Mouse (Mus musculus): Measurements from ENCODE around the gene Ano8.

The Ano8 gene

DNA sequence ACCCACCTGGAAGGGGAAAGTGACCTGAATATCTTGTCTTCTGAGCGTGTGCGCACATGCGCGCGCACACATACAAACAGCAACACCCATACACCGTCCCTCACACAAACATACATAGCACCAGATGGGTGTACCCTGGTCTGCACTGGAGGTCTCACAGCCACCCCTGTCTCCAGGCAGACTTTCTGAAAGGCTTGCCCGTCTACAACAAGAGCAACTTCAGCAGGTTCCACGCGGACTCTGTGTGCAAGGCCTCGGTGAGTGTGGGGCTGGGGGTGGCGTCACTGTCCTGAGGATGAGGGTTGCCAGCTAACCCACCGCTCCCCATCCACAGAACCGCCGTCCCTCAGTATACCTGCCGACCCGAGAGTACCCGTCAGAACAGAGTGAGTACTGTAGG is 13.9 kb downstream of the Ano8 start:
- no peak for DNase-seq (ENCODE audit: extremely low read depth, low read depth, low spot score)

DNA sequence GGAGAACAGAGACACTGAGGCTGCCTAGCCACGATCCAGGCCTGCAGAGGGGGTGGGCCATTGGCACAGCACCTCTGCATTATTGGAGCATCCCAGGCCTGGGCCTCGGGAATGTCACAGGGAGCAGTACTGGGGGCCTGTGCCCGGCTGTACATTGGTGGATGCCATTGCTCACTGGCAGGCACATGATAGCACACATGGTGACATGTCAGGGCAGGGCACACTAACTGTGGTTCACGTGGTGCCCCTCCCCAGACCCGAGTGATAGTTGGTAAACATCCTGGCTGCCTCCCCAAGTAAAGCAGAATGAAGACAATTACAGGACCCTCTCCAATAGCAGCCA is 14.9 kb downstream of the Ano8 start:
- no peak for DNase-seq (ENCODE audit: extremely low read depth, low read depth, low spot score)

DNA sequence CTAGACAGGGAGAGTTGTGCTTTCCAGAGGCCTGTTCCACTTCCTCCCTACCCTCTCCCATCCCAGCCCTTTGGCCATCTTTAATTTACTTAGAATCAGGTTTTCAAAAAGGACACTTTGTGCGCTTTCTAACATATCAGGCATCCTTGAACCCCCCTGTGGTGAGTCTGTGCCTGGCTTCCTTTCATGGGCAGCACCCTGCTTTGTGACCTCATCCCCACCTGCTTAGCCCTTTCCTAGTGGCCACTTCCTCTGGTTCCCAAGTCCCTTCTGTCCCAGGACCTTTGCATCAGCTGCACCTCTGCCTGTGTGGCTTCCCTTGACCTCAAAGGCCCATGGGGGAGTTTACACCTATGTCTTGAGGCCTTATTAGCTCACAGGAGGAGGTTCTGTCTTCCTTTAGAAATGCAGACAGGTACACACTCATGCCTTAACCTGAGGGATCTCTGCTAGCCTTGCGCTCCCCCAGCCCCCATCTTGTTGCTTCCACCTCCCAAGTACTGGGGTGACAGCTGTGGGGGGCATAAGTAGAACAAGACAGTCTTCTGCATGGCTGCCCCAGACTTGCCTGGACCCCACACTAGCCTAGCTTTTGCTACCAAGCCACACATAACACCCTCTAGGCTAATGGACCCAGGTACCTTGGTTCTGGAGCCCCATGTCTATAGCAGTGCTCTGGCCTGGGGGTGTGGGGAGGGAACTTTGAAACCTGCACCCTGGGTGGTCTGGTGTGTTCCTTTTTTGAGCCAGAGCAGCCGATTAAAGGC is 15.4 kb downstream of the Ano8 start:
- no peak for DNase-seq (ENCODE audit: extremely low read depth, low read depth, low spot score)

DNA sequence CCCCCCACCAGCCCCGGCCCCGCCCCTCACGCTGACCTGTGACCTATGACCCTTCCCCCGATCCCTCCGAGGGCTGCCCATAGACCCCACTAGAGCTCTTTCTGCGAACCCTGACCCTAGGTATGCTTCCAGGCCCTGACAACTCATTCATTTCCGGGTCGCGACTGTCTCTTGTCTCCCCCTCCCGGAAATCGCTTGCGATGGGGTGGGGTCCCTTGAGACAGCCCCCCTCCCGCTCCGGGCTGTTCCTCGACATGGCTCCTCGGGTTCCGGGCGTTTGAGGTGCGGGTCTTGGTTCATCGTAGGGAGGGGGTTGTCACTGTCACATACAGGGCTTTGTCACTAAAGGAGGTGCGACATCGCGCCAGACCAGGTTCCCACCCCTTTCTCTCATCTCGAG is 16.4 kb downstream of the Ano8 start:
- DNase-seq (ENCODE audit: extremely low read depth, low read depth, low spot score), result no peak

DNA sequence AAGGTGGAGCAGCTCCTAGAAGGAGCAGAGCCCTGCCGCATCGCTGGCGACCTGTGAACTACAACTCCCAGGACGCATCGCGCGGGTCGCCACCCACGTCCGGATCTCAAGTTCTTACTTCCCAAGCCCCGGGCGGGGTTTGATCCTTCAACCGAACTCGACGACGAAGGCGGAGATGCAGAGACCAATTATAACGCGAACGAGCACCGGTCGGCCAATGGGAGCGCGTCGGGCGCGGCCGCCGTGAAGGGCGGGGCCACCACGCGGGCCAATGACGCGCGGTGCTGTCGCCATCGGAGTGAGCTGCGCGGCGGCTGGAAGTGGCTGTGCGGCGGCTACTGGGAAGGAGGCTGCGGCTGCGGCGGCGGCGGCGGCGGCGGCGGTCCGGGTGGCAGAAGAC is 16.8 kb downstream of the Ano8 start, which contains the start of gene Dda1:
Gene Dda1 (plus strand): TSS at position 284 of the 400 bp plus-strand sequence.
- peak; percentile 90 for DNase-seq (ENCODE audit: extremely low read depth, low read depth, low spot score)

DNA sequence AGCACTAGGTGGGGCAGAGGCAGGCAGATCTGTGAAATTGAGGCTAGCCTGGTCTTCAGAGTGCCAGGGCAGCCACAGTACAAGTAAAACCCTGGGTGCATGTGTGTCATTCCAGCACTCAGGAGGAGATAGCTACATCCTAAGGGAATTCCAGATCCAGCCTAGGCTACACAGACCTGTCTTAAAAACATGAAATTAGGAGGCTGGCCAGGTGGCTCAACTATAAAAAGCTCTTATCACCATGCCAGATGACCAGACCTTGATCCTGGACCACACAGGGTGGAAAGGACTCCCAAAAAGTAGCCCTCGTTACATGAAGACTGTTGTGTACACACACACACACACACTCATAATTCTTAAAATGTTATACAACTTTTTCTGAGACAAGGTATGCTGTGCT is 17.8 kb downstream of the Ano8 start:
- no peak for DNase-seq (ENCODE audit: extremely low read depth, low read depth, low spot score)

DNA sequence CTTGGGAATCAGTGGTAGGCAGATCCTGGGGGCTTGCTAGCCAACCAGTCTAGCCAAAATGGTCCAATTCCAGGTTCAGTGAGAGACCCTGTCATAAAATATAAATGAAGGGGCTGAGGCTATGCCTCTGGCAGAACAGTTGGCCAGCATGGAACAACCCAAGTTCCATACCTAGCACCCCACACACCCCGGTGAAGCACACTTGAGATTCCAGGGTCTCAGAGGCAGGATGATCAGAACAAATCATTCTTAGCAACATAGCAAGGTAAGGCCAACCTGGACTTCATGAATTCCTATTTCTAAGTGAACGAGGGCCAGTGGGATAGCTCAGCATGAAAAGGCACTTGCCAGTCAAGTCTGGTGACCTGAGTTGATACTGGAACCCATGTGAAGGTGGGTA is 18.6 kb downstream of the Ano8 start:
- DNase-seq (ENCODE audit: extremely low read depth, low read depth, low spot score), result no peak

DNA sequence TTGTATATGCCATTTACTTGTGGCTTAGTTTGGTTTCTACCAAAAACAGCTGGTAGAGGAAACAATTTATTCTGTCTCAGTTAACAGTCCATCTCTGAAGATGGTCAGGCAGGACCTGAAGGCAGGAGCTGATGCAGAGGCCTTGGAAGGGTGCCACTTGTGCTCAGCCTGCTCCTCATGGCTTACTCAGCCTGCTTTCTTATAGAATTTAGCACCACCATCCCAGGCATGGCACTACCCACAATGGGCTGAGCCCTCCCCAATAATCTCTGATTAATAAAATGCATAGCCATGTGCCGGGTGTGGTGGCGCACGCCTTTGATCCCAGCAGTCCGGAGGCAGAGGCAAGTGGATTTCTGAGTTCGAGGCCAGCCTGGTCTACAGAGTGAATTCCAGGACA is 19.6 kb downstream of the Ano8 start:
- DNase-seq (ENCODE audit: extremely low read depth, low read depth, low spot score), result no peak

DNA sequence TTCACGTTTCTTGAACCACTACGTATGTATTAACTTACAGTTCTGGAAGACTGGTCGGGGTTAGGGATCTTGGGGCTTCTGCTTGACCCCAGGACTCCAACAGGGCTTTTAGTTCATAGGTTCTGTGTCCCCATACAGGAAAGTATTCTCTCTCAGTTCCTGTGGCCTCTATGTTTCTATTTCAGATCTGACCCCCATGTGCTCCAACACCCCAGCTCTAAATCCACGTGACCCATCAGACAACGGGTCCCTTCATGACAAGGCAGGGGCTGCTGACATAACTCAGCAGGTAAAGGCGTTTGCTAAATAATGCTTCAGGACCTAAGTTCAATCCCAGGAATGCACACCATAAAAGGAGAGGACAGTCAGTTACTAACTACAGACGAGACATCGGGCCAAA is 20.0 kb downstream of the Ano8 start:
- no peak for DNase-seq (ENCODE audit: extremely low read depth, low read depth, low spot score)

DNA sequence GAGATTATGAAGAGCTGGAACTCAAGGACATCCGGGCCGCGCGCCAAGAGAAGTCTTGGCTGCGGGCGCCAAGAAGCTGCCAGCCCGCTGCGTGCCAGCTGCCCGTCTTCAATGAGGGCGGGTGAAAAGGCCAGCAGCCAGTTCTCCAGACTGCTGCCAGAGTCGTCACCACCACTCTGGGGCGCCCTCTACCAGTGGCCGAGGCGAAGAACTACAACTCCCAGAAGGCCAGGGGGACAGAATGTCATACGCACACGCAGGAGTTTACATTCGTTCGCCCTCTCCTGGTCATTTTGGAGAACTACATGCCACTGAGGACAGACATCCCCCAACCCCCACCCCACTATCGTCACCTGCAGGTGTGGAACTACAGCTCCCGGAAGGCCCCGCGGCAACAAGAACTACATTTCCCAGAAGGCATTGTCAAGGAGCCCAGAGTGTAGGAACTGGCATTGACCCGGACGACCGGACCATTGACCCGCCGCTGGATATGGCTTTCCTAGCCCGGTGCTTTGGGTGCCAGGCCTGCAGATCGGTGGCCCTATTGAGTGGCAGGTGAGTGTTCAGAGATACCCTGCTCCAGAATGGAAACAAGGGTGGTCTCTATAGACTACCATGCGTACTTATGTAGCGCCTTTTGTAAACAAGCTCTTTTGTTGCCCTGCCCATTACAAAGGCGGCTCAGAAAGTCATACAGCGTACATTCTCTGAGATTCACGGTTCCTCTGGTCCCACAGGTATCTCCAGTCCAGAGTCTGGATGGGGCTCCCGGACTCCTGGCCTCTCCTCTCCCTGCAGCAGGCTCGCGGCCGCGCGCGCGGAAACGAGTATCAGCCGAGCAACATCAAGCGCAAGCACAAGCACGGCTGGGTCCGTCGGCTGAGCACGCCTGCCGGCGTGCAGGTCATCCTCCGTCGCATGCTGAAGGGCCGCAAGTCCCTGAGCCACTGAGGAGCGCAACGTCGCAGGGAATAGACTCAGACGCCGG is 21.0 kb downstream of the Ano8 start, which contains the start of gene Mrpl34:
Gene Mrpl34 (plus strand): TSS at position 447 of the 988 bp plus-strand sequence.
- peak; percentile 97 for DNase-seq (ENCODE audit: extremely low read depth, low read depth, low spot score)

DNA sequence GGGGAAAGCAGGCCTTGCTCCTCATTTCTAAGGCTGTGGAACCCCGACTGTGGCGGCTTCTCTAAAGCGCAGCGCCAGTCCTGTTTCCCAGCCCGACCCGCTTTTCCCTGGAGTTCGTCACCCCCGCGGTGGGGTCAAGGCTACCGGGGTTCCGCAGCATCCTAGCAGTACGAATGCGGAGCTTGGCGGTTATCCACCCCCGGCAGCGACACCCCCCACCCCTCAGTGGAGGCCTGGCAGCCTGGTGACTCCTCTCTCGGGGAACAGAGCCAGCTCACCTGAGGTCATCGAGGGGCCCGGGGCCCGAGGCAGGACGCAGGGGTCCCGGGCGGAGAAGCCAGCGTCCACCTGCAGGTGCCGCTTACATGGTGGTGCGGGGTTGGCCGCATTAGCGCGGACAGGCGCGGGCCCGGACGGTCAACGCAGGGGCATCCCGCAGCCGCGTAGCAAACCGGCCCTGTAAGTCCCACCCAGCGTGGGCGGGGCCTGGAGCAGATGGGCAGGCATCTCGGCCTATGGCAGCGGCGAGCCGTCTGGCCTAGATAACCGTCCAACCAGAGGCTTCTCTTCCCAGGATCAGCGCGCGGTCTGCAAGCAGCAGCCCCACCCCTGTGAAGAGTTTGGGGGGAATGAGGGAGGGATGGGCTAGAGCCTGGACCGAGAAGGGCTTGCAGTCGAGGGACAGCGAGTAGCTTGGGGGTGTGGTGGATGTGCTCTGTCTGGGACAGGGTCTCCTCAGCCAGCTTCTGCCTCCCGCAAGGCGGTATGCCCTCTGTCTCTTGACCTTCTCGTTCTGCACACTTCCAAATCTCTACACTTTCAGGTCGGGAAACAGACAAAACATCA is 22.4 kb downstream of the Ano8 start, which contains the start of gene Abhd8:
Gene Abhd8 (minus strand): TSS at position 468 of the 846 bp plus-strand sequence.
- no peak for DNase-seq (ENCODE audit: extremely low read depth, low read depth, low spot score)

DNA sequence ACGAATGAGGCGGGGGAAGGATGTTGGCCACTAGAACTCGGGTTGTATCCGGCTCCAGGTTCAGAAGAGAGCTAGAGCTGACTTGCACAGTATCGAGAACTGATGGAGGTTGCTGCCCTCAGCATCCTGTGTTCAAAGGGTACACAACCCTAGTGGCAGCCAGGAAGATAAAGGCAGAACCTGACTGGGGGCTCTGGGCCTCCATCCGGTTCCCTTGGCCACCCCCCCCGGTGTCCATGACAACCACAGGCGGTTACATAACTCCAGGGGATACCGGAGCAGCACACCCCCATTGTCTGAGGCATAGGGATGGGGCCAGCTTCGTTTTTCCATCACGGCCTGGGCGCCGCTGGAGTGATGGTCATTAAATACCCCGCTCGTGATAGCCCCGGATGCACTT is 23.0 kb downstream of the Ano8 start:
- no peak for DNase-seq (ENCODE audit: extremely low read depth, low read depth, low spot score)

DNA sequence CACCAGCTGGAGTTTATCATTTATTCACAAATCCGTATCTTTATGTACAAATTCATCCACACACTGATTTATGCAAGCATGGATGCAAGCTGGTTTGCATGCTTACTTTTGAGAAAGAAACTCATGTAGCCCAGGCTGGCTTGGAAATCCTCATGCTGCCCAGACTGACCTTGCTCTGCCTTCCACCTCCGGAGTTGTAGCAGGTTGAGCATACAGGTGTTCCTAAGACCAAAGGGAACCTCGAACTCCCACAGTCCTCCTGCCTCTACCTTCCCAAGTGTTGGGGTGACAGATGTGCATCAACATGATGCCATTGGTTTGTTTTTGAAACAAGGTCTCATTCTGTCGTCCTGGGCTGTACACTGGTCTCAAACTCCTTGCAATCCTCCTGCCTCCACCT is 23.6 kb downstream of the Ano8 start:
- no peak for DNase-seq (ENCODE audit: extremely low read depth, low read depth, low spot score)

DNA sequence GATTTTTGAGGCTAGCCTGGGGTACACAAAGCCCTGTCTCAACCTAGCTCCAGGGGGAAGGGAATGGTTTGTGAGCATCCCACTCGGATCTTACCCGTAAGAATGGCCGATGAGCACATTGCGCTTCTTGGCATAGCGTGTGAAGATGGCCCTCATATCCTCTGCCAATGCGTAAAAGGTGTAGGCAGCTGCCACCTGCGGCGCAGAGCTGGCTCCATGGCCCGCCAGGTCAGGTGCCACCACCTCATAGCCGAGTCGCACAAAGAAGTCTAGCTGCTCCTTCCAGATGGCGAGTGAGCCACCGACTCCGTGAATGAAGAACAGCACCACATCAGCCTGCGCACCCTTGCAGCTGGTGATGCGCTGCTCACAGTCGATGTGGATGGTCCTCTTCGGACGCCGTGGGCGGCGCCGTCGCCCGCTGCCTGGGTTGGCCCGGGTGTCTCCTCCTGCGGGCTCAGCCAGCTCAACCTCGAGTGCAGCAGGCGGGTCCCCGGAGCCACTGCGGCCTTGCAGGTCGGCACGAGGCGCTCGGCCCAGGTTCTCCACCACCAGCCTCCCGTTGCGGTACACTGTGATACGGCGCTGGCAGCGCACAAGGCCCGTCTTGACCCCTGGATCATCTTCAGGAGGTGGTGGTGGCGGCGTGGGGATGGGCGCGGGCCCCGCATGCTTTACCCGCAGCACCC is 24.5 kb downstream of the Ano8 start:
- DNase-seq (ENCODE audit: extremely low read depth, low read depth, low spot score), result no peak

DNA sequence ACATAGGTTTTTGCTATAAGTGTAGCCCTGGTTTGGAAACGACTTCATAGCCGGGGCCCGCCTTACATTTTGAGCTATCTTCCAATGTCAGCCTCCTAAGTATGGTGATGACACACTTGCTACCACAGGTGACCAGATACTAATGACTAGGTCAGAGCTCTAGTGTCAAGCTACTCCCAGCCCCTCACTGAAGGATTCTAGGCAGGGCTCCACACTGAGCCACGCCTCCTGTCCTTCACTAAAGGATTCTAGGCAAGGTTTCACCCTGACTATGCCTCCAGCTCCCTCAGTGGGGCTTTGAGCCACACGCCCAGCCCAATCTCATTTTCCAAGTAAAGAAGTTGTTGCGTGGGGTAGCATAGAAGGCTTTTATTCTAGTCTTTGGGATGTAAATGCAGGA is 25.0 kb downstream of the Ano8 start:
- no peak for DNase-seq (ENCODE audit: extremely low read depth, low read depth, low spot score)

DNA sequence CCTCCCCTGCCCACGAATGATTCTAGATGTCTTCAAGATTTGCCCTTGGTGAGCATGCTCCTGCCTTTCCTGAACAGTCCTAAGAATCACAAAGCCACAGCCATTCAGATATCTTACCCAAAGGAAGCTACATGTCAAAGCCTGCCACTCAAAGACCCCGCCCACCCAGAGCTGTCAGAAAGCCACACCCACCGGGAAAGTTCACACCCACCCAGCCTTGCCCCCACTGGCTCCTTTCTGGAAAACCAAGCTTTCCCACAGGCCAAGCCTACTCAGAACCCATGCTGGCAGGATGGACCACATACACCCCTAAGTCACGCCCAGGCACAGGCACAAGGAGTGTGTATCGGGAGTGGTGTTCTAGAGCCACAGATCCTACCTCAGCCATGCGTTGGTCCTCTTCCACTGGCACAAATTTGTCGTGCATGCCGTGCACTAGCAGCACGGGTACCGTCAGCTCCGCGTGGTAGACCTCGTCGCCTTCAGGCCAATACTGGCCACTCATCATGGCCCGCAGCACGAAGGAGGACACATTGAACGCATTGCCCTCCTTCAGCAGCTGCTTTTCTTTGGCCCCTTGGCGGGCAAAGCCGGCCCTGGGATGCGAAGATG is 28.0 kb downstream of the Ano8 start:
- DNase-seq (ENCODE audit: extremely low read depth, low read depth, low spot score), result no peak

DNA sequence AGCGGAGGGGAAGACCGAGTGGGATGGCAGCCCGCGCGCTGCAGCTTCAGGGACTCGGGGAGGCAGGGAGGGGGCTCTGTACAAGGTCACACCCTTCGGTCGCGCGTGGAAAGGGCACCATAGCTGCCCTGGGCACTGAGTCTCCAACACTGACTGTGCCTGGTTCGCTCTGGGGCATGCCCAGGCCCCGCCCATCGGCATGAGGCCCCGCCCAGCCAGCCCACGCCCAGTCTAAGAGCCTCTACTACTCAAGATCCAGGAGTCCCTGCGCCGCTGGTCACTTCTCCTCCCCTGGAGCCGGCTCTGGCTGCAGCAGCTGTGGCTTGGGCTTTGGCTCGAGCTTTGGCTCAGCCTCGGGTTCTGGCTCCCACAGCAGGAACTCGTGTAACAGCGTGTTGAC is 28.9 kb downstream of the Ano8 start:
- no peak for DNase-seq (ENCODE audit: extremely low read depth, low read depth, low spot score)

DNA sequence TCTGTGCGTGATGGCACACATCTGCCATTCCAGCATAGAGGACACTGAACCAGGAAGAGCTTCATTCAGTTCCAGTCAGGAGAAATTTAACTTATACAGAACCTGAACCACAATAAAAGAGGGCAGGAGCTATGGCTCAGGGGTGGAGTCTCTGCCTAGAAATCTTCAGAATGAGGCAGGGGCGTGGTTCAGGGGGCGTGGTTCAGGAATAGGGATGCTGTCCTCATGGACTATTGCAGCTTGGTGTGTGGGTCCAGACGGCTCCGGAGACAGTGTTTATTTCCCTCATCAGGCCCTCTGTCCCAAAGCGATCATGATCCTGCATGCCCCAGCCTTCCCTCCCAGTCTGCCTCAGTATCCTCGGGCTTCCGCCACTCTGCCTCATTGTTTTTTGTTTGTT is 31.1 kb downstream of the Ano8 start:
- no peak for DNase-seq (ENCODE audit: extremely low read depth, low read depth, low spot score)

DNA sequence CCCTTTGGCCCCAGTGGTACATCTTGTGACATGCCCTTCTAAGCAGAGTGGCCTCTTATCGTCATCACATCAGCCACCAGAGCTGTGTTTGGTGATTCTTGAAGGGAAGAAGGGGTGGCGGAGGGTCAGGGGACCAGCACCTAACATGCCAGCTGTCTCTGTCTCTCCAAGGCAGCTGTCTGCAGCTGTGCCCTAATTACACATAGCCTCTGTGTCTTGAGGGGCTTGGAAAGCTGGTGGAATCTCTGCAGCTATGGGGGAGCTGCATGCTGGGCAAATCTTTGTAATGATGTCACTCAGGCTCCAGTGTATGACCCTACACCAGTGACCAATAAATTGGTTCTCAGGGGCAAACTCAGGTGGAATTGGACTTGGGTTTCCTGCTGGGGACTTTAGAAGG is 33.1 kb downstream of the Ano8 start:
- no peak for DNase-seq (ENCODE audit: extremely low read depth, low read depth, low spot score)

DNA sequence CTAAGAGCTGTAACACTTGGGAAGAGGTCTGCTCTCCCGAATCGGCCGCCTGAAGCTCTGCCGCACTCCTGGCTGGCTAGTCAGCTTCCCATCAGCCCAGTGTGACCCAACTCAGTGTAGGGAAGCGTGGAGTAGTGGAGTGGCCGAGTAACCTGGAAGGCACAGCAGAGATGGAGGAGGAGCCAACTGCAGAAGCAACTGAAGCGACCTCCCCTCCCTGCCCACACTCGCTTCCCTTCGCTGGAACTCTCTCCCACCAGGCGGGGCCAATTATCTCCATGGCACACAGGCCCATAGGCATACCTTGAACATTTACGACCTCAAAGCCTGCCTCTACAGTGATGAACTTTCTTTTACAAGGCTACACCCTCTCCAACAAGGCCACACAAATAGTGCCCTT is 34.0 kb downstream of the Ano8 start:
- DNase-seq (ENCODE audit: extremely low read depth, low read depth, low spot score), result no peak
